Mouse (Mus musculus) kidney, adult 10 weeks (tissue): ENCODE measurements around the gene Gm3512. TPM values are rescaled to one million over a fixed set of nuclear protein-coding genes. Genes with fewer than 3 reads are reported as not detected.

Source experiments
- polyA plus RNA-seq: library from polyadenylated mRNA; stranded (reverse); fragments of 350-450 nt; fragmentation: Illumina TruSeq; extraction: RNeasy Lipid Tissue Mini Kit (QIAGEN cat#74804); gene quantifications from one replicate; pipeline ENCODE4 v1.2.3, GENCODE M21; 2014; ENCODE audit warnings: low read depth, low replicate concordance

The Gm3512 gene
- 1.7 TPM for polyA plus RNA-seq

DNA sequence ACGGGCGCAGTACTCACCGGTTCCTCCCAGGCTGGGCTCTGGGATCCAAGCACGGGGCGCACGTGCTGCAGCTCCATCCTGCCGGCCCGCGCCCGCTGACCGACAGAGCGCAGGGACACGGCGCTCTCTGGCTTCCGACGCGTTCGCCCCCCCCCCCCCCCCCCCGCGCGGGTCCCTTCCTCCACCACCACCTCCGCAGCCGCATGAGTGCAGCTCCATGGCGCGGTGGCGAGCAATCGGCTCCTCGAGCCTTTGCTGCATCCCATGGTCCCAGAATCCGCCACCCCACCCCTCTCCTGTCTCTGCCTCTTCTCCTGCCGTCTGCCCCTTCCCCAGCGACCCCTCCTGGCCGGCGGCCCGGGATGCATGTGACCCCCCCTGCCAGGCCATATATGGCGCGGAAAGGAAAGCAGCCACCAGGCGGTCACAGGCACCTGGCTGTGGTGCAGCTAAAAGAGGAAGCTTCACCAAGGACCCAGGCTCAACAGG lies at the start of gene Gm3512:
Gene Gm3512, minus strand, starts transcription at position 51 of the 489 bp plus-strand sequence.

GRCm38 (mm10) chr14:7194440-7194839 lies 20.1 kb upstream of the Gm3512 start, which contains the start of gene Gm16434:
TSS of gene Gm16434 (minus strand) at chr14:7194540.

DNA sequence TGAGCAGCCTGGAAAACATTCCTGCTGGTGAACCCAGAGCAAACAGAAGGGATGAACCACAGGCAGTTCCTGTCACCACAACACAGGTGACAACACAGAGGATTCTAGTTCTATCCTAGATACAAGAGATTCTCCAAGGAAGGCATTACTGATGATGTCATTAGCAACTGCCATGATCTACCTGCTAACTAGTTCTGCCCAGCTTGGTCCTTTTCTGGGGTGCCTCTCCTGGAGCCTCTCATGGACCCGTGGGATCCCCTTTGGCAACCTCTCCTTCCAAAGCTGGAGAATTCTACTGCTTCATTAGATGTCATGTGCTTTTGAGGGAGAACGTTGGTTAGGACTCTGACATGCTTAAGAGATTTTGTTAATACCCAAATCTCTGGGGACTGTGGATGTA lies 49.0 kb downstream of the Gm3512 start, which contains the start of gene Gm6676:
Gene Gm6676, minus strand, starts transcription at position 101 of the 400 bp plus-strand sequence.

Other genes with a start within 250 kb of the Gm3512 start
- gene Gm6356, start 200.7 kb downstream of the Gm3512 start, polyA plus RNA-seq: not detected
- not detected for gene Gm10406, start 147.1 kb downstream of the Gm3512 start, polyA plus RNA-seq
- gene Gm3685, start 129.6 kb downstream of the Gm3512 start, polyA plus RNA-seq: not detected
- not detected for gene Gm3696, start 73.9 kb downstream of the Gm3512 start, polyA plus RNA-seq
- not detected for gene Gm6676, start 49.1 kb downstream of the Gm3512 start, polyA plus RNA-seq
- not detected for gene Gm16434, start 20.0 kb upstream of the Gm3512 start, polyA plus RNA-seq
- gene Gm3727, start 90.2 kb upstream of the Gm3512 start, polyA plus RNA-seq: not detected
- not detected for gene Gm3739, start 140.5 kb upstream of the Gm3512 start, polyA plus RNA-seq
- not detected for gene Gm5797, start 157.9 kb upstream of the Gm3512 start, polyA plus RNA-seq
- gene Gm8374, start 190.6 kb upstream of the Gm3512 start, polyA plus RNA-seq: not detected